Mouse (Mus musculus) kidney, adult 18-20 months (tissue): ENCODE results near the gene Atxn2.

Source experiments
- DNase-seq: peaks from one replicate; pipeline ENCODE4 v3.0.0; 2021

Gene Atxn2

GRCm38 (mm10) chr5:121818401-121818800 lies 107.3 kb downstream of the Atxn2 start:
- DNase-seq = no peak

- no peak for DNase-seq
These were observed 107.7 kb downstream of the Atxn2 start for GRCm38 (mm10) chr5:121818862-121819261.

- DNase-seq = no peak
These were observed 108.4 kb downstream of the Atxn2 start for GRCm38 (mm10) chr5:121819559-121819958.

- no peak for DNase-seq
These were observed 109.0 kb downstream of the Atxn2 start for GRCm38 (mm10) chr5:121820161-121820560.

GRCm38 (mm10) chr5:121820657-121821056 lies 109.5 kb downstream of the Atxn2 start:
- DNase-seq = no peak

GRCm38 (mm10) chr5:121821116-121821515 lies 110.0 kb downstream of the Atxn2 start:
- DNase-seq = no peak

GRCm38 (mm10) chr5:121821552-121821951 lies 110.4 kb downstream of the Atxn2 start:
- DNase-seq = no peak

- DNase-seq = no peak
These were observed 111.8 kb downstream of the Atxn2 start for GRCm38 (mm10) chr5:121822786-121823505.

- DNase-seq = no peak
These were observed 112.5 kb downstream of the Atxn2 start for GRCm38 (mm10) chr5:121823668-121824067.

GRCm38 (mm10) chr5:121824121-121824520 lies 113.0 kb downstream of the Atxn2 start:
- no peak for DNase-seq

GRCm38 (mm10) chr5:121825606-121826005 lies 114.5 kb downstream of the Atxn2 start:
- DNase-seq = no peak

- DNase-seq = no peak
These were observed 116.7 kb downstream of the Atxn2 start for GRCm38 (mm10) chr5:121827876-121828275.

GRCm38 (mm10) chr5:121828491-121829432 lies 117.6 kb downstream of the Atxn2 start:
- DNase-seq = no peak

GRCm38 (mm10) chr5:121831002-121831601 lies 120.0 kb downstream of the Atxn2 start:
- DNase-seq = no peak

GRCm38 (mm10) chr5:121832376-121833155 lies 121.4 kb downstream of the Atxn2 start:
- no peak for DNase-seq

GRCm38 (mm10) chr5:121833159-121833558 lies 122.0 kb downstream of the Atxn2 start:
- no peak for DNase-seq

- peak; percentile 78 for DNase-seq
These were observed 122.6 kb downstream of the Atxn2 start for GRCm38 (mm10) chr5:121833572-121834240.

GRCm38 (mm10) chr5:121834241-121834606 lies 123.1 kb downstream of the Atxn2 start:
- DNase-seq = no peak

- DNase-seq = no peak
These were observed 124.0 kb downstream of the Atxn2 start for GRCm38 (mm10) chr5:121834991-121835747.

GRCm38 (mm10) chr5:121835949-121836691 lies 125.0 kb downstream of the Atxn2 start:
- no peak for DNase-seq
